Mouse (Mus musculus) kidney, postnatal 10 days (tissue): Measurements from ENCODE around the gene Gm28043.

Experiments used
- DNase-seq: peaks from one replicate; pipeline ENCODE4 v3.0.0; 2021; ENCODE audit warnings: mixed read lengths

Gene Gm28043

GRCm38 (mm10) chr17:29628946-29629345 is 14.3 kb downstream of the Gm28043 start:
- DNase-seq: no peak

- DNase-seq: no peak
These were observed 14.9 kb downstream of the Gm28043 start for GRCm38 (mm10) chr17:29629620-29630019.

- no peak for DNase-seq
These were observed 17.6 kb downstream of the Gm28043 start for GRCm38 (mm10) chr17:29632312-29632711.

GRCm38 (mm10) chr17:29635492-29635891 is 20.8 kb downstream of the Gm28043 start:
- DNase-seq: no peak

GRCm38 (mm10) chr17:29636118-29636517 is 21.4 kb downstream of the Gm28043 start:
- DNase-seq: peak; percentile 60

GRCm38 (mm10) chr17:29637377-29637776 is 22.7 kb downstream of the Gm28043 start:
- DNase-seq: no peak

GRCm38 (mm10) chr17:29637895-29638294 is 23.2 kb downstream of the Gm28043 start:
- DNase-seq: no peak

- no peak for DNase-seq
These were observed 26.3 kb downstream of the Gm28043 start for GRCm38 (mm10) chr17:29640971-29641370.

- no peak for DNase-seq
These were observed 27.5 kb downstream of the Gm28043 start for GRCm38 (mm10) chr17:29642219-29642618.

- DNase-seq: no peak
These were observed 43.6 kb downstream of the Gm28043 start for GRCm38 (mm10) chr17:29658249-29658648.

- DNase-seq: peak; percentile 98
These were observed 45.5 kb downstream of the Gm28043 start, which contains the start of gene Cmtr1 for GRCm38 (mm10) chr17:29660076-29660761. Gene Cmtr1 (plus strand): TSS chr17:29660595.

- no peak for DNase-seq
These were observed 46.2 kb downstream of the Gm28043 start for GRCm38 (mm10) chr17:29660762-29661391.

- DNase-seq: no peak
These were observed 47.5 kb downstream of the Gm28043 start for GRCm38 (mm10) chr17:29662145-29662544.

GRCm38 (mm10) chr17:29668051-29668986 is 53.6 kb downstream of the Gm28043 start:
- DNase-seq: no peak

GRCm38 (mm10) chr17:29669030-29669429 is 54.4 kb downstream of the Gm28043 start:
- no peak for DNase-seq

GRCm38 (mm10) chr17:29669936-29670335 is 55.3 kb downstream of the Gm28043 start:
- DNase-seq: no peak

- DNase-seq: no peak
These were observed 56.3 kb downstream of the Gm28043 start for GRCm38 (mm10) chr17:29671021-29671420.

GRCm38 (mm10) chr17:29673325-29673724 is 58.6 kb downstream of the Gm28043 start:
- no peak for DNase-seq

- no peak for DNase-seq
These were observed 63.9 kb downstream of the Gm28043 start for GRCm38 (mm10) chr17:29678526-29678925.

- no peak for DNase-seq
These were observed 64.5 kb downstream of the Gm28043 start for GRCm38 (mm10) chr17:29679038-29679767.

- DNase-seq: peak; percentile 91
These were observed 65.5 kb downstream of the Gm28043 start for GRCm38 (mm10) chr17:29680174-29680573.

- DNase-seq: no peak
These were observed 66.2 kb downstream of the Gm28043 start for GRCm38 (mm10) chr17:29680921-29681320.

GRCm38 (mm10) chr17:29681669-29682068 is 67.0 kb downstream of the Gm28043 start:
- no peak for DNase-seq
